Mouse (Mus musculus) embryo, embryonic 10 days (tissue): ENCODE measurements at regions not wholly inside any gene's neighbourhood (a gene's known extent, or its start where the extent isn't known, plus 50 kb on each side); places are given as distances from the start of the nearest gene placed in this dataset.

Experiments used
- DNase-seq: peaks from one replicate; pipeline ENCODE4 v3.0.0-alpha.2; 2015; ENCODE audit warnings: low spot score

DNA sequence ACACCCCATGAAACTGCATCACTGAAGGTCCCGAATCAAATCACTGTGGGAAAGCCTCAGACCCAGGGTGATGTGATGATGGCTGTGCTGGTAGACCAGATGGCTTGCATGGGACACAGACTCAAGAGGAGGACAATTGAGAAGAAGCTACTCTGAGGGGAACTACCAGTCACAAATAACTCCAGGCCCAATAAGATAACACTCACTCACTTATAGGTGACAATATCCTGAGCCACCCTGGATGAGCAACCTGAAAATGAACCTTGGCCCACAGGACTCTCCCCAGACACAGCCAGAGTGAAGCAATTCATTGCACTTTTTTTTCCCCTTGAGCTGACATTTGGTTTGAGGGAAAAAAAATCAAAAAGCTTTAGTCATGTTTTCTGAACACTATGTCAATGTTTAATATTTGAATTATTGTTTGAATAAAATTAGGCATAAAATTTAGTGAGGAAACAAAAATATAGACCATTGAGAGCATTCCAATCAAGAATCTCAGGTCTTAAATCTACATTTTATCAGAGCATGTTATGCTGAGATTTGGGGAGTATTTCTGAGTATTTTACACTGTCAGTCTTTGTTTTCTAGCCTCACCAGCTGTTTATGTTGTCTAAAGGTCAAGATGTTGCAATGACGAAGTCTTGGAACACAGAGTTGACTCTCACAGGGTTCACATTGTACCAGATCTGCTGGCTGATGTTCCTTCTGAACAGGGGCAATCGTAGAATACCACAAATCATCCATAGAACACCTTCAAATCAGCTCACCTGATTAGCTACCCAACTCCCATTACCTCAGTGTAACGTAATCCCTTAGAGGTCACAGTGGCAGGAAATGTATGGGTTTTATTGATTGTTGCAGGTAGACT, 67.9 kb upstream of the Gm6993 start:
- DNase-seq, result no peak

DNA sequence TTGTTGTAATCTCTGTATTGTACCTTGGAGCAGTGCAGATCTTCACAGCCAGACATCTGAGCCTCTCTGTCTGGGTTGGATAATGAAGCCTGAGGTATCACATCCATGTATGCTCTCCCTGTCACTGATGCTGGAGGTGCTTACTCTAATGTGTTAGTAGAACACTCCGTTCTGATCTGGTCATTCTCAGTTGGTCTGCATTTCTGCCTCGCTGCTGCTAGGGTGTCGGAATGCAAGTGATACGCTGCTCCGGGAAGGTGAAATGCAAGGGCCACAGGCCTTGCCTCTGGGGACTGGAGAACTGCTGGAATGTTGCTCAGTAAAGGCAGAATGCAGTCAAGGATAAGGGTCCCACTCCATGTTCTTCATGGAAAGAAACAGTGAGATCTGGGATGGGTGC, 67.1 kb upstream of the Gm6993 start:
- no peak for DNase-seq

DNA sequence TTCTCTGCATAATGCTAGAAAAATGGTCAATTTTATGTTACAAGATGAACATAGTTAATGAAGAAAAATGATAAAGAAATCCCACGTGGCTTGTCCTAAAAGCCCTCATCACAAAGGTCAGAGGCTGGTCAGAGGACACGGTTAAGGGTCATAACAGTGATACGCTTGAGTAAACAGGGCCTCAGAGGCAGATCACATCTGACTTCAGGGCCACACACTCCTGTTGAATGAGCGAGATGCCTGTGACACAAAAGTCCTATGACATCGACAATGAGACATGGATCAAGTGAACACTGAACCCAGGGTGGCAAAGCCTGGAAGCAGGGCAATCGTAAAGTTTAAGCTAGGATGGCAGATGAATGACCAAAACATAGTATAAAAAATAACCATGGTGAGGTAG, 61.0 kb upstream of the Gm6993 start:
- DNase-seq, result peak; percentile 69

DNA sequence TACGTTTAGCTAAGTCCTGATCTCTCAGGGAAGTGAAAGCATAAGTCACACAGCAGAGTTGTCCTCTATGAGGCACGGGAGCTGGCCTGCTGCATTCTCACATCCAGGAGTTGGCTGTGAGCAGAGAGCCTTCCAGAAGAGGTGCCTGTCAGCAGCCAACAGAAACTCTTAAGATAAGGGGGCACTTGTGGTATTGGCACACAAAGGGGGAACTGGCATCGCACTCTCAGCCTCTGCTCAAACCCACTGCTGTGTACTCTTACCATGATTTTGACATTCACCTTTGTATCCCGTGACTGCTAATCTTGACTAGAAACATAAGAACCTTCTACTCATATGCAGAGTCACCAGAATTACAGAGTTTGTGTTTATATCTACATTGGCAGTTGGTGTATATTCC, 56.9 kb upstream of the Gm6993 start:
- no peak for DNase-seq

DNA sequence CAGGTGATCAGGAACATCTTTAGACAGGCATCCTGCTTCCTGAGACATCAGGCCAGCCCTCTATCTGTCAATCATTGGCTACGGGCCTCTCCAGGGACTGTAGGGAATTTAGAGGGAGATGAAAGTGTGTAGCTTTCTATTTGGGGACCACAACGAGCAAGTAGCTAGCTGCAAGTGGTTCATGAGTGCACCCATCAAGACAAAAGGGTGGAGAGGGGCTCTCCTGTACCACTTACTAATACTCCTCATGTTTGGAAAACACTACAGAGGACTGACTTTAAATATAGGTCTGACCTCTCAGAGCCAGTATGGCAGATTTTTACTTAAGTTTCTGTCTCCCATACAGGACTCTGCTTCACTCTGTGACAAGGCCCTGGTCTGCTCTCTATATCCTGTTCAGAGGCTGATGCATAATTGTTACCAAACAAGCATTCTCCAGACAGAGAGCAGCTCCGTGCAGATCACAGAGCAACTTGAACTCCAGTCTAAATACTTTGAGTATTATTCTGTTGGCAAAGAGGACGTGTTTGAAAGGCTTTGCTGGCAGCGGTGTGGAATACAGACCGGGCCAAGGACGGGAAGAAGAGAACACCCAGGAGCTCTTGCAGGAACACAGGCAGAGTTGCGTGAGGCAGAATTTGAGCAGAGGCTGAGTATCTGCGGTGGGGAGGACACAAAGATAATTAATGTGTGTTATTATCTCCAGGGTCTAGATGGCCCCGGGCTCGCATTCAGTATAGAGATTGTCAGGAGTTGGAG, 56.2 kb upstream of the Gm6993 start:
- no peak for DNase-seq

DNA sequence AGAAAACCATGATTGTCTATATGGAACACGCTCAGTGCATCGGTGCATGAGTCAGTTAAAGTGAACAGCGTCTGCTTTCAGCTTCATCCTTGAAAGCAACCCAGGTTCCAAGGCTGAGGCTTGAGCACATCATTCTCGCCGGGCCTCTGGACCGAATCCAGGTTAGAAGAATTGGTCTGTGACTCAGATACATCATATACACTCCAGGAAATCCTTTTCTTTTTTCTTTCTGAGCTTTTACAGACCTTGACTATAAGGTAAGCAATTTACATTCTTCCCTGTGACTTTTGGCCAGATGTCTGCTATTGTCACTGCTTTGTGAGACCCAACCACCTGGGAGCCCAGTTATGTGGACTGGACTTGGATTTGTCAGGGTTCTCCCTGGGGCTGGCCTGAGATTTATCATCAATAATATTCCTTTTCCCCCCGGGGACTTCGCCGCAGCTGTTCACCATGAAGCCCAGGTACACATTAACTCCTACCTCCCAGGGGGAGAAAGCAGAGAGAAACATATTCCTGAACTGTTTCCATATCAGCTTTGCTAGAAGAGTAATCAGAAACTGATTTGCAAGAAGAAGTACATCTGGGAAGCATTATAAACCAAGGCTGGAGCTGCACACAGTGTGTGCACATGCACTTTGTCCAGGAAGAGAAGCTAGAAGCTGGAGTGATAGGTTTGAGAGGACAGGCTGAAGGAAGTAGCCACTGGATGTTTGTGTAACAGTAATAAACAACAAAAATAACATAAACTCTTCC, 55.2 kb upstream of the Gm6993 start:
- DNase-seq, result no peak

DNA sequence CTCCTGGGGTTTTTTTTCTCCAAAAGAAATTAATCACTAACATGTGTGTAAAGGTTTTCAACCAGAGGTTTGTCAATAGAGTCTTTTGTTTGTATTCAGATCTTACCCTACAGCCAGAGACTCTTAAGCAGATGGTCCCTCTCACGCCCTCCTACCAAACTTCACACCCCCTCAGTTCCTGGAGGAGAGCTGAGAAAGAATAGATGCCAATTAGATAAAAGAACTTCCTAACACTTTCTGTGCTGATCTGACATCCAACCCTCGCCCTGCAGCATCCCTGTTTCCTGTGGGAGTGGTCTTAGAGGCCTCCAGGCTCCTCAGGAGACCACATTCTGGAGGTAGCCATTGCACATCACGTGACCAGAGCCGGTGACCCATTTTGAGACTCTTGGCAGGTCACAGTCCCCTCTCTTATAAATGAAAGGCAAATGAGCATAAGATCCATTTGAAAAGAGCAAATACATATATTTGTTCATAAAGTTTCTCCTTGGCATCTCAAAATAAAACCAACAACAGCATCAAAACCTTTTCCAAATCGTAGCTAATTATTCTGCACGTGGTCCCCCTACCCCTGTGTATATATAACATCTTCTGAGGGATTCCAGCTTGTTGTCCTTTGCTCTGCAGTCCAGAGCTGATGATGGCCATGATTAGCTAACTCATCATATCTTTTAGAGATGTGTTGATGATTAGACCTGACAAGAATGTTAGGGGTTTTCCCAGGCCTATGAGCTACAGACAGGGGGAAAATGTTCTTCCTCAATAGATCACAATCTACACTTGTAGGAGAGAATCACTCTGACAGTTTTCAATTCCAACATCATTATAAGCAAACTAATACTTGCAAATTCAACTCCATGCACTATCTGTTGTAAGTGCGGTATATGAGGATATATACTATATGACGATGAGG, 54.4 kb upstream of the Gm6993 start:
- DNase-seq, result no peak

DNA sequence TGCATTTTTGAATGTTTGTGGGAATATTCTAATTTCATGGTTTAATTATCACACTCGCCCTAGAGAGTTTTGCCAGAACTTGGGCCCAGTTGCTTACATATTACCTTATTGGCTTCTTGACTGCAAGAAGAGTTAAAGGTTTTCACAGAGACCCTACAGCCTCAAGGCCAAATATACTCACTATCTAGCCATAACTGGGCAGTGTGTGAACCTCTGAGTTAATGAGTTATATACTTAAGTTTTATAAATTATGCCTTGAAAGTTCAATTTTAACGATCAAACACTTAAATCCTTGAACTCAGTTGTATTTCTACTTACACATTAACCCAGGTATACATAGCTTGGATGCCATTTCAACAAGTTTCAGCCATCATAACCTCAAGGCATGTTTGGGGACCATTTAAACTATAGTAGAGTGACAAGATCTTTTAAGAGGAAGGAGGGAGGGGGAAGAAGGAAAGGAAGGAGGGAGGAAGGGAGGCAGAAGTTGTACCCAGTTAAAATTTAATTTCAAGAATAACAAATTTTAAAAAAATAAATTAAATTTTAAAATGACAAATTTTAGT, 52.5 kb upstream of the Gm6993 start:
- no peak for DNase-seq

DNA sequence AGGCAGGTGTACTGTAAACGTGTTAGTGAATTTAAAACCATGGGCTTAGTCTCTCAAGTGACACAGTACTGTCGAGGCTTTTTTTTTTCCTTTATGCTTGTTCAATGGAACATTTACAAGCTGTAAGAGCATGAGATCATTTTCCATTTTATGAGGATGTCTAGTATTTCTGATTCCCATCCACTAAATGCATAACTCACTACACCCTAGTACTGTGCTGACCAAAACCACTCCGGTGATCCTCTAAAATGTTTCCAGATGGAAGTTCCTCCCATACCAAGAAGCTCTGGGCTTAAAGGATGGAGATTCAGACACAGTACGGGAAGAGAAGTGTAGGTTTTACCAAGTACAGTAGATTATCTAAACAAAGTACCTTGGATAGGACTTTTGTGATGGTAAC, 50.3 kb upstream of the Gm6993 start:
- no peak for DNase-seq
